Mouse (Mus musculus) cerebellum, postnatal 10 days (tissue): ENCODE results near the gene Xiap.

Source experiments
- DNase-seq, 2 experiments: peaks; one replicate each; pipeline ENCODE4 v3.0.0; 2021; ENCODE audit warnings: mixed read lengths in 2 of 2

Xiap gene

GRCm38 (mm10) chrX:42088136-42088535, 28.7 kb downstream of the Xiap start:
- no peak for DNase-seq

DNA sequence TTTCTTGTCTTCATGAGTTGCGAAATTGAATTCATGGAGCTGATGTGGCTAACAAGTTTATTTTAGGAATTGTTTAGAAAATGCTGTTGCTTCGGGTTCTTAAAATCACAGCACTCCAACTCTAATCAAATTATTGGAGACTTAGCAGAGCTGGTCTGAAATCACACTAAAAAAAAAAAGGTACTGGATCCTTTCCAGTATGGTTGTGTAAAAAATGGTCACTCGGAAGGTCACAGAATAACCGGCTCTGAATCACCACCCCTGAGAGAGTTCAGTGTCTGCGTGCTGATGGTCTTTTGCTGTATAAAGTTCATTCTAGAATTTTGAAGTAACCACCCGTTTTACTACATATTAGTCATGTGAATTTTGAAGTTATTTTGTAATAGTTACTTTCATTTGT, 47.7 kb downstream of the Xiap start:
- no peak for DNase-seq

DNA sequence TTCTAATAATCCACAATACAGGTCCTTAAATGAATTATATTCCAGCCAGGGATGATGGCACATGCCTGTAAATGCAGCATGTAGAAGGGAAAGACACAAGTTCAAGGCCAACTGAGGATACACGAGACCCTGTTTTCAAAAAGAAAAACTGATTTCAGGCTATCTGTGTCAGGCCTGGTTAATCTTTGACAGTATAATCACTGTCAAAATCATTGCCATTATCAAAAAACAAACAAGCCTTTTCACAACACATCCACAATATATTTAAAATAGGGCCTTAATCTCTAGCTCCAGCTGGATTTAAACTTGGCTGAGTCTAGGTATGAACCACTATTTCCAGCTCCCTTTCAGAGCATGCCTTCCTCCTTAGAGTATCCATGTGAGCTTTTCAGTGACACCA, 51.1 kb downstream of the Xiap start:
- DNase-seq = no peak

- DNase-seq = no peak
Measured at GRCm38 (mm10) chrX:42119442-42120048, 60.1 kb downstream of the Xiap start.

DNA sequence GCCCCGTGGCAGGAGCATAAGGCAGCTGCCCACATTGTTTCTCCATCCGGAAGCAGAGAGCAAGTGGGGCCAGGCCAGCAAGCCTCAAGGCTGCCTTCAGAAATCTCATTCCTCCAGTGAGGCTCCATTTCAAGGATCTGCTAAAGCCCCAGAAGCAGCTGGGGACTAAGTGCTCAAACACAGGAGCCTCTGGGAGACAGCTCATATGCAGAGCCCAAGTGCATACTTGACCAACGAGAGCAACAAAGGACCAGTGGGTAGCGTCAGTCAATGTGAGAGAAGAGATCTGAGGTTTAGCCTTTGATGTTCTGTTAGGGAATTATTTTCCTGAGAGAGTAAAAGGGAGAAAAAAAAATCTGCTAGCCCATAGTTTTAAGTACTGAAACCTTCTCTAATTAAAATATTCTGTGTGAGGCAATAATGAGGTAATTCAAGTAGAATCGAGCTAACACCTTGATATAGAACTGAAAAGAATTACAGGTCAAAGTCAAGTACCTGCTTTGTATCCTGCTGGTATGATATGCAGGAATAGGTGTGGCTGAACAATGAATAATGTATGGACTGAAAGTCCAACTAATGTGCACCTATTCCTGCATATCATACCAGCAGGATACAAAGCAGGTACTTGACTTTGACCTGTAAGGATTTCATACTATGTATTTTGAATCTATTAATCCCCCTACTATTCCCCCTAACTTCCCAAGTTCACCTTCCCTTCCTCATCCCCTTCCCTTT, 65.7 kb downstream of the Xiap start:
- no peak for DNase-seq

GRCm38 (mm10) chrX:42139882-42140281, 80.4 kb downstream of the Xiap start:
- DNase-seq = no peak

- DNase-seq = no peak
Measured at GRCm38 (mm10) chrX:42142620-42143019, 83.1 kb downstream of the Xiap start.

DNA sequence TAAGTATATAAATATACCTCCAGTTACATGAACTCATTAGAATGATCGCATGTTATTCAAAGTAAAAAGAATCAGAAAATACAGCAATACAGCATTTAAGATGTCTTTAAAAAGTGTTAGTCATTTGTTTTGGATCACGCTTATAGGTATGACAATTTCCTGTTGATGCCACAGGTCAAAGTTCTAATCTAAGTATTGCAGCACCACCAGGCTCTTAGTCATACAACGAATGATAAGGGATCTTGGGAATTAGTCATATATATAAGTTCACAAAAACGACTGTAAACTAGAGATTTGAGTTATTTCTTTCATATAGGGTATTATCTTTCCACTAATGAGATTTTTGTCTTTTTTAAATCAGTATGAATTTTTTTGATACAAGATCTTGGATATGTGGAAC, 84.5 kb downstream of the Xiap start:
- no peak for DNase-seq

- DNase-seq = peak; percentile 9 to 13
Measured at GRCm38 (mm10) chrX:42148016-42148451, 88.6 kb downstream of the Xiap start.

DNA sequence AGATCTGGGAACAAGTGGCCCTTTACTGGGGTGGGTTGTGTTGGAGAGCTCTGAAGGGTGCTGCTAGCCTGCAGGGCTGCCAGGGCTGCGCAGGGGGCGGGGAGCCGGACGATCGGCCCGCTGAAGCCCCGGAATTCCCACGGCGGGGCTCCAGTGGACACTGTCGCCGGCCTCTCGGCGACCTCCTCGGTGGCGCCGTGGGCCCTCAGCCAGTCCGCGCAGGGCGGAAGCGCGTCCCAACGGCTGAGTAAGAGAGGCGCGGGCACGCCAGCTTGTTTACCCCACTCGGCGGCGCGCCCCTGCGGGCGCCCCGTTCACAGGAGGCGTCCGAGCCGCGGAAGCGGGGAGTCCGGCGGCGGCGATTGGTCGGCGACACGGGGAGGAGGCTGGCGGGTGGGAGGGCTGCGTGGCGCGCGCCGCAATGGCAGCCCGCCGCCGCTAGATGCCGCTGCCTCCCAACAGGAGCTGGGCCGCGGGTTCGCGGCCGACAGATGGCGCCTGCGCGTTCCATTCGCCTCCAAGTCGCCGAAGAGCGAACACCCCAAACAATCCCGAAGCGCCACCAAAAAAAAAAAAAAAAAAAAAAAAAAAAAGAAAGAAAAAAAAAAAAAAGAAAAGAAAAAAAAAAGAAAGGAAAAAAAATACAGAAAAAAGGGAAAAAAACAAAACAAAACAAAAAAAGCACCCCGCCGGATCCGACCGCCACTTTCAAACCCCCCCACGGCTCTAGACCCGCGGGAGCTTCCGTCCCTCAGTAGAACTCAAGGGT, 89.5 kb downstream of the Xiap start, which contains the start of gene Stag2:
Stag2 (plus strand) TSS at position 530 of the 769 bp plus-strand sequence.
- DNase-seq = peak; percentile 91 to 92

DNA sequence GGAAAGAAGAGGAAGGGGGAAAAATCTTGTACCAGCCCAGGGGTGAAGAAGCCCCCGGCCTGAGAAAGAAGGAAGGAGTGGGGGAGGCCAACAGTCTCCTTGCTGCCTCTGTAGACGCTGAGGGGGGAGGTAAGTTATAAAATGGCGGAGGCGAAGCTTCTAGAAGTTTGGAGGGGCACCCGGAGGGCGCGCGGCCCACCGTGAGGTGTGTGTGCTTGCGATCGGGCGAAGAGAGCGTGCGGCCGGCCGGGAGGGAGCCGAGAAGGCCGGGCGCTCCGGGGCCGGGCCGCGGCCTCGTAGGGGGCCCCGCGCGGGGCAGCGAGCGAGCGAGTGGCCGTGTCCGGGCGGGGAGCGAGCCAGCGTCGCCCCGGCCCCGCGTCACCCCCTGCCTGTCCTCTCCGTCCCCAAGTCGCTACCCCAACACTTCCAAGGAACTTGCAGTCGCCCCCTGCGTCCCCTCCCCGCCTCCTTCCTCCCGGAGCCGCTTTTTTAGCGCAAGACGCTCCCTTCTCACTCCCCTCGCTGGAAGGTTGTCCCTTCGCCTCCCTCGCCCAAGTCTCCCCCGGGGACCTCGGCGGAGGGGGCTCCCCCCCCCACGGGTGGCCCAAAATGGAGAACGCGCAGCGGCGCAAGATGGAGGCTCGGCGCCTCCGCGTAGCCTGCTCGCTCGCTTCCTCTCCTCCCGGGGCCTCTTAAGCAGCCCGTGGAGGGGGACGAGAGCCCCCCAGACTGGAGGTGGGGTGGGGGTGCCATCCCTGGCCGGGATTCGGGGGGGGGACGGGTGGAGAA, 90.3 kb downstream of the Xiap start:
- DNase-seq = peak; percentile 68 to 78

DNA sequence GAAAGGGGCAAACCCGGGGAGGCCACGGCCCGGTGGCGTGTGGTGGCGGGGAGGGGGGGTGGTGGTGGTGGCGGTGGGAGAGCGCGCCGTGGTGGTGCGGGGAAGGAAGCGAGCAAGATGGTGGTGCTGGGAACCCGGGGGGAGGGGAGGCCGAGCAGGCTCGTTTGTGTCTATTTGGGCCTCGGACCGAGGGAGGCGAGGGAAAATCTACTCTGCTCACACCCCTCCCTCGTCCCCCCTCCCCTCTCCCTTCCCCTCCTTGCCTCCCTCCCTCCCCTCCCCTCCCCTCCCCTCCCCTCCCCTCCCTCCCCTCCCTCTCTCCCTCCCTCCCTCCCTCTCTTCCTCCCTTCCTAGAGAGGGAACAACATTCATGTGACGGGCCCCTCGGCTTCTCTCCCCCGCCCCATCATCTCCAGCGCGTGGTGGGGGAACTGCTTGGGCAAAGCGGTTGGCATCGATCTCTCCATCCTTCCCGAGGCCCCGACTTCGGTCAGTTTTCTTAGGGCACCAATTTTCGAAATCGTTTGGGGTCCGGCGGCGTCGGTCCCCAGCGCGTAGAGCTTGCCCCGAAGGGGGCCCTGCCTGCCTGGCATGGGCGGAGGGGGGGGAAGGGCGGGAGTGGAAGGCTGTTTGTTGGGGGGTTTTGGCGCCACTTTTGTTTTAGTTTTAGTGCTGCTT, 91.0 kb downstream of the Xiap start:
- peak; percentile 92 to 94 for DNase-seq

- no peak for DNase-seq
Measured at GRCm38 (mm10) chrX:42151024-42151754, 91.7 kb downstream of the Xiap start.

- DNase-seq = peak; percentile 87 to 91
Measured at GRCm38 (mm10) chrX:42151903-42152369, 92.5 kb downstream of the Xiap start.

DNA sequence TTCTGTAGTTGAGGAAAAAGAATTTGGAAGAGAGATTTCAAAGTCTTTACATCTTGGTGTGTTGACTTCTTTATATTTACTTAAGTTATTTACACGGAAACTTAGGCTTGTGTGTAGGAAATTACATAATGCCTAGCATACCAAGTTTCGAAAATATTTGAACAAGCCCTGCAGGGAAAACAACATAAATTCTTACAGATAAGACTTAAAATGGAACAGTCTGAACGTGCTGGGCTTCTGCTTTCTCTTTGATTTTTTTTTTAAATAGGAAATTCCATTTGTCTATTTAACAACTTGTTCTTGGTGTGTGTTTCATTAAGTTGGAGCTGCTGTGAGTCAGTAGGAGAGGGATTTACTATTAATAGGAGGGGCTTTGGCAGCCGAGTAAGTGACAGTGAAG, 93.6 kb downstream of the Xiap start:
- peak in 1 of 2 experiments; percentile 3 for DNase-seq
